Mouse (Mus musculus) heart, postnatal 0 days (tissue): ENCODE data around the gene Ddias.

ENCODE experiments used
- CTCF ChIP-seq: IDR thresholded peaks from 2 replicates; pipeline ENCODE4 v1.5.1; 2016; ENCODE audit warnings: antibody characterized with exemption, control low read depth, low read depth
- EP300 ChIP-seq: IDR thresholded peaks from 2 replicates; pipeline ENCODE4 v1.6.1; 2016; ENCODE audit warnings: antibody characterized with exemption, low read depth

DNA sequence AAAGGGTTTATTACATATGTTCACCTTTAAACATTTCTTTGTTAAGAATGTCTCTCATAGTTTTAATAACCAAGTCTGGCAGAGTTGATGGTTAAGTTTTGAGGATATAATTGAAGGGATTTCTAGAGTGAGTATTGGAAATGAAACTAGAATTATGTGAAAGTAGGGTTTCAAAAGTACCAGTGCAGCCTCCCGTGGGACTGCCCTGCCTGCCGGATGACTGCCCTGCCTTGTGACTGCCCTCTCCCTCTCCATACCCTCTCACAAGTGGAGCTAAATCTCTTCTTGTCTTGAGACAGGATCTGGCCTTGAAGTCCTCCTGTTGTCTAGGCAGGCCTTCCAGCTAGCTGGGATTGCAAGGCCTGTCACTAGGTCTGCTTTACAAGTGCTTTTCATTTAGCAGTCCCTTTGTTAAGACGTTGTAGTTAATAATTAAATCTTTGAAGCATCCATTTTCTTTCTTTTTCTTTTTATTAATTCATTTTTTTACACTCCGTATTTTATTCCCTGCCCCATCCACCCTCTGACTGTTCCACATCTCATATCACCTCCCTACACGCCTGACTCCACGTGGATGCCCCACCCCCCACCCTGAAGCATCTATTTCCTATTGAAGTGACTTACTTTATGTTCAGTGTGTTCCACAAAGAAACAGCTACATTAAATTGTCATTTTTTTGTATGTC lies 46.3 kb upstream of the Ddias start:
- TF ChIP-seq CTCF: no peak
- TF ChIP-seq EP300: no peak
